Mouse (Mus musculus) erythroblast, embryonic 14.5 days (primary cell): ENCODE data around the gene Rcsd1.

Experiments used
- GATA1 ChIP-seq: IDR thresholded peaks from 2 replicates; pipeline ENCODE4 v1.6.1; 2012; ENCODE audit warnings: low read length, inconsistent platforms, mixed read lengths
- TAL1 ChIP-seq: IDR thresholded peaks from 3 replicates; pipeline ENCODE4 v1.6.1; 2012; ENCODE audit warnings: low read length, inconsistent platforms, mixed read lengths

GRCm38 (mm10) chr1:165616652-165617051 is 92.9 kb downstream of the Rcsd1 start:
- TF ChIP-seq GATA1 (no peak), TAL1 (no peak)
